Mouse (Mus musculus) embryonic stem cell, embryonic (primary cell): ENCODE results near the gene Fstl1.

Source experiments
- CTCF ChIA-PET, 4 experiments: fragments of 300-600 bp in 2 of 4; fragments of 350-600 bp in 2 of 4; sonication (Branson Sonifier 250); formaldehyde crosslinking; loops; one replicate each; lab custom pipeline; 2022; ENCODE audit warnings: inconsistent platforms in 2 of 4; lab: Charles Lee
- POLR2A ChIA-PET, 4 experiments: fragments of 300-600 bp in 2 of 4; fragments of 350-600 bp in 2 of 4; sonication (Branson Sonifier 250); formaldehyde crosslinking; loops; one replicate each; lab custom pipeline; 2022; ENCODE audit warnings: antibody characterized with exemption in 4 of 4, inconsistent platforms in 1 of 4; lab: Charles Lee

Gene Fstl1

DNA sequence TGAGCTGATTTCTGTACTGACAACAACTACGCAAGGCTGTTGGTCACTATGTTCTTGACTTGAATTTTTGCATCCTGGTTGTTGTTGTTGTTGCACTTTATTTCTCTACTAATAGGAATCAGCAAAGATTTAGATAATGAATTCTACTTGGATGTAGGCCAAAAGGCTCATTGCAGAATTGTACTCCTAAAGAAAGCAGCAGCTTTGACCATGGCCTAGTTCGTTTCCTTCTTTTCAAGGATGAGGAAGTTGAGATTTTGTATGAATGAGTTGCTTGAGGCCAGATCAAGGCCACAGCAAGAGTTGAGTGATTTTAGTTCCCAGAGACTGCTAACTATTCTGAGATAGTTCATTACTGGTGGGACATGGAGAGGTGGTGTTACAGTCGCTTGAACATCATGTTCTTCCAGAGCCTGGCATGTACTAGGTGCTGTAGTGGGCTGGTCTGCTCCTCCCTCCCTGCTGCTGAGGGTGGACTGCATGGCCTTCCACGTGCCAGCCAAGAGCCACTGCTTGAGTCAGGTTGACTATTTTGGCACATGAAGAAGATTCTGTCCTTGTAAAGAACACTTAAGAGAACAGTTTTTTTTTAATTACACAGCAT lies 94.5 kb downstream of the Fstl1 start:
- CTCF ChIA-PET: no interaction called here
- POLR2A ChIA-PET: no interaction called here

DNA sequence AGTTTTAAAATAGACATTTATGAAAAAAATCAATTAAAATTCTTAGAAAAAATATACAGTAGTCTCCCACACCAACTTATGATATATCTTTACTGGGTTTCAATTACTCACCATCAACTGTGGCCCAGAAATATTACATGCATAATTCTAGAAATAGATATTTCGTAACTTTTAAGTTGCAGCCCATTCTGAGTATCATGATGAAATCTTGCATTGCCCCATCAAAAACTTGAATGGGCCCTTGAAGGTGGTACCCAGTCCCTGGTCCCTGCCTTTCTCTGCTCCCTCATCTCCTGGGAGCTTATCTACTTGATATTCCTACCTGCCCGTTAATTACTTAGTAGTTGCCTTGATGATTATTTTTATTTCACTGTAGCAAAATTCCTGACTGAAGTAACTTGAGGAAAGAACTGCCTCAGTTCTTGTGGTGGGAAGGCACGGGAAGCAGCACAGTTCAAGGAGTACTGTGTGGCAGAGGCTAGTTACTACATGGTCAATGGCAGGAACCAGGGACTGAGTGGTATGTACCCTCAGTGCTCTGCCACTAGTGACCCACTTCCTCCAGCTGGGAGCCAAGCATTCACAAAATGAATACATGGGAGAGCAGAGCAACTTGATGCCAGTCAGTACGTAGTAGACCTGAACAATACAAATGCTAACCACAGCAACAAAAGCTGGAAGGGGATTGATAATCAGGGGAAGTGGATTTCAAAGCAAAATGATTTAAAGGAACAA lies 98.0 kb downstream of the Fstl1 start:
- ChIA-PET CTCF (interaction anchor here in 1 of 4 experiments (1.4 kb wide), 1 partner anchor 61 kb away, joined by 3 read pairs; no protein-coding TSS in a partner anchor), POLR2A (interaction anchor here in 1 of 4 experiments (1.1 kb wide), 2 partner anchors 11 to 37 kb away, joined by 3 to 5 read pairs; no protein-coding TSS in a partner anchor)

DNA sequence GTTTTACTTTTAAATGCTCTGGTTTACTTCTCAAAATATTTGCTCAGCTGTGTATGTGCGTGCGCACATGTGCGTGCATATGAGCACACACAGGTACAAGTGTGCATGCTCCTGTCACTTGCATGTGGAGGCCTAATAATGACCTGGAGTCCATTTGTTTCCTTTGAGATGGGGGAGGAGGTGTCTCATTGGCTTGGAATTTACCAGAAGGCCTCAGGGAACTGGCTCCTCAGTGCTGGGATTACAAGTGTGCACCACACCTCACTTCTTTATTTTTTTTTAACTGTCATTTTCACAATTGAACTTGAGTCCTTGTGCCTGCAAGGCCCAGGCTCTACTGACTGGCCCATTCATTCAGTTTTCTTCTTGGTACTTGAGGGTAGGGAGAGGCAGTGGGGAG lies 100.7 kb downstream of the Fstl1 start:
- ChIA-PET CTCF (interaction anchor here in 1 of 4 experiments (0.6 kb wide), 1 partner anchor 21 kb away, joined by 3 read pairs; no protein-coding TSS in a partner anchor), POLR2A (interaction anchor here in 3 of 4 experiments (0.6 to 4.5 kb wide), 6 partner anchors 9 to 211 kb away, joined by 3 to 25 read pairs (median 5); partner anchors contain the start of genes Lrrc58 (in 2 of the 3) and Gsk3b (in 1 of the 3))

DNA sequence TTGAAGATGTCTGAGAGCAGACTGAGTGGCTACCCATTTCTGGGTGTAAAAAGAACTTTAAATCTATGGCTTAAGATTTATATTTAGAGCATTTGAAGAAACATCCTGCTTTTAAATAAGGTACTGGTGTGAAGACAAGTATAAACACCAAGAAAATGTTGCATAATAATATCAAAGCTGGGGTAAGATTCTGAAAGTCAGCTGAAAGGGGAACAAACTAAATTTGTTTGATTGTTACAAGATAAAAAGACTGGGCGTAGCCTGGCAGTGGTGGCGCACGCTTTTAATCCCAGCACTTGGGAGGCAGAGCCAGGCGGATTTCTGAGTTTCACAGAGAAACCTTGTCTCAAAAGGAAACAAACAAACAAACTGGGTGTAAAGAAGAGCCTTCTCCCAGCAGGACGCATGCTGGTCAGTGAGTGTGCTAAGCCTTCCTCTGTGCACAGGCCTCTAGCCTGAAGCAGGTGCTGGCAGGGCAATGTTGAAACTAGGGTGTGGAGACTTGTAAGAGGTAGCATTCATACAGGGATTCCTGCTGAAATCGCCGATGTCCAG lies 102.4 kb downstream of the Fstl1 start:
- CTCF ChIA-PET: no interaction called here
- POLR2A ChIA-PET: interaction anchor here (1.0 to 4.5 kb wide), 7 partner anchors 10 to 48 kb away, joined by 3 to 25 read pairs (median 4); partner anchors contain the start of gene Lrrc58 (in 2 of the 4)

DNA sequence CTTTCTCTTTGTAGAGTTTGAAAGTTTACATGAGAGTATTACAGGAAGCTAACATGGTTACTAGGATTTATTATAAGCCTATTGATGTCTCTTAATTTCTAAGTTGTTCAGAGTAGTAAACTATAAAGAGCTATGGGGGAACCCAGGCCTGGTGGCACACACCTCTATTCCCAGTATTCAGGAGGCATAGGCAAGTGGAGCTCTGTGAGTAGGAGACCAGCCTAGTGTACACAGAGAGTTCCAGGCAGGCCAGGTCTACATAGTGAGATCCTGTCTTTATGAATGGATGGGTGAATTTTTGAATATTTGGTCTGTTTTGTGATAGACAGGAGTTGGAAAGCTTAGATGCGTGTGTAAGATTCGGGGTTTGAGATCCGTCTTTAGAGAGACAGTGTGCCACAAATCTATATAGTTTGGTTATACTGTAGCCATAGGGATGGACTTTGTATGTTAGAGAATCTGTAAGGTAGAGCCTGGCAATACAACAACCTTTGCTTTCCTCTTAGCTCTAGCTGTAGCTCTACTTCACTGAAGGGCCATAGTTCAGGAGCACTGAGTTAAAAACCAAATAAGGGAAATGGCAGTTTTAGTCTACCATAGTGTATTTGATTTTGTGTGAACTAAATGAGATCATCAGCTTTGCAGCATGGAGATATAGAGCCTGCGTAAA lies 103.2 kb downstream of the Fstl1 start:
- ChIA-PET CTCF (no interaction called here), POLR2A (interaction anchor here in 2 of 4 experiments (4.3 to 4.5 kb wide), 2 partner anchors 12 kb away, joined by 18 to 25 read pairs; partner anchors contain the start of gene Lrrc58 (in 2 of the 2))

DNA sequence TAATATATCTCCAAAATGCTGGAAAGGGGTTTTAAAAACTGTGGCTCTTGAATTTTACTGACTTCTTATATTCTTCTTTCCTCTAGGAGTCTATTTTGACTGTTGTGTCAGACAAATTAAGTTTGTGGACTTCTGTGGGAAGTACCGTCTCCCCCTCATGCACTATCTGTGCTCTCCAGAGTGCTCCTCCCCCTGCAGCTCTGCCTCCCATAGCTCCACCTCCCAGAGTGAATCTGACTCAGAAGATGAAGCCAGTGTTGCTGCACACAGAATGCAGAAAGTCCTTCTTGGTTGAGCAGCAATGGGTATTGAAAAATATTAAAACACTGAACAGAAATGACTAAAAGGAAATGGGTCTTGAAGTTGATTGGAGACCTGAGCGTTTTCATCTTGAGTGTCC lies 104.5 kb downstream of the Fstl1 start:
- POLR2A ChIA-PET: interaction anchor here in 2 of 4 experiments (1.1 to 1.2 kb wide), 2 partner anchors 12 to 13 kb away, joined by 6 read pairs; partner anchors contain the start of gene Lrrc58 (in 1 of the 2)
- CTCF ChIA-PET: no interaction called here
